Mouse (Mus musculus) skeletal muscle tissue, adult 2 months (tissue): Measurements from ENCODE around the gene Pagr1a.

Experiments used
- DNase-seq: peaks from one replicate; pipeline ENCODE4 v3.0.0-alpha.2; 2012; ENCODE audit warnings: low read depth, low spot score

The Pagr1a gene

DNA sequence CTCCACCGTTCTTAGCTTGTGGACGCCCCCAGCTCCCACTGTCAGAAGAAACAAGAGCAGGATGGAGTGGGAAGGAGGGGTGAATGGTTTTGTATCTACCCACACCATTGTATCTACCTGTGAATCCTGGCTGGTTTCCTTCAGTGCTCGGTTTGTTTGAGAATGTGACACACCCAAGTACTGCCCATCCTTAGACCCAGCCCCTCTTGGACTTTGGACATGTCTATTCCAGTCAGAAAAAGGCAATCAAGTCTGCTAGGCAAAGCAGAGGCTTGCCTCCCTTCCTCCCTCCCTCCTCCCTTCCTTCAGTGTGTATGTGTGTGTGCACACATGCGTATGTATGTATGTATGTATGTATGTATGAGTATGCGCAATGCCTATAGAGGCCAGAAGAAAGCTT, 13.5 kb downstream of the Pagr1a start:
- no peak for DNase-seq

DNA sequence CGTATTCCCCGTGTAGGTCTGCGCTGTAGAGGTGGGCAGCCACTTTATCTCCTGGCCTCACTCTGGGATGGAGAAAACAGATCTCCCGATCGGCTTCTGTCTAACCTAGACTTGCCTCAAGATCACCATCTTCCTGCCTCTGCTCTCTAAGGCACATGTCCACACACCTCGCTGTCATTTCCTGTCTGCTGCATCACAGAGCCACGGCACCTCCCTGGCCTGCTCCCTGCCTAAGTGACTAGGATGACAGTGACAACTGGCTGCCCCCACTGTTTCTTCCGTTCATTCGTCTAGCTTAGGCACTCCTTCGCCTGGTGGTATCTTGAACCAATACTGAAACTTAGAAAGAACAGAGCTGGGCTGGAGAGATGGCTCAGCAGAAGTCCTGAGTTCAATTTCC, 17.6 kb downstream of the Pagr1a start:
- no peak for DNase-seq

DNA sequence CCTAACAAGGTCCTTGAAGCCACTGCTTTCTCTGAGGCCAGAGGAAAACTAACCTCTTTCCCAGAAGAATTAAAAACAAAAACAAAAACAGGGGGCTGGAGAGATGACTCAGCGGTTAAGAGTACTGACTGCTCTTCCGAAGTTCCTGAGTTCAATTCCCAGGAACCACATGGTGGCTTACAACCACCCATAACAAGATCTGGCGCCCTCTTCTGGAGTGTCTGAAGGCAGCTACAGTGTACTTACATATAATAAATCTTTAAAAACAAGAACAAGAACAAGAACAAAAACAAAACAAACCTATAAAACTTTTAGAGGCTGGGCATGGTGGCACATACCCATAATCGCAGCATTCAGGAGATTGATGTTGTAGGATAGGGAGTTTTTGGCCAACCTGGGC, 20.7 kb downstream of the Pagr1a start:
- no peak for DNase-seq

DNA sequence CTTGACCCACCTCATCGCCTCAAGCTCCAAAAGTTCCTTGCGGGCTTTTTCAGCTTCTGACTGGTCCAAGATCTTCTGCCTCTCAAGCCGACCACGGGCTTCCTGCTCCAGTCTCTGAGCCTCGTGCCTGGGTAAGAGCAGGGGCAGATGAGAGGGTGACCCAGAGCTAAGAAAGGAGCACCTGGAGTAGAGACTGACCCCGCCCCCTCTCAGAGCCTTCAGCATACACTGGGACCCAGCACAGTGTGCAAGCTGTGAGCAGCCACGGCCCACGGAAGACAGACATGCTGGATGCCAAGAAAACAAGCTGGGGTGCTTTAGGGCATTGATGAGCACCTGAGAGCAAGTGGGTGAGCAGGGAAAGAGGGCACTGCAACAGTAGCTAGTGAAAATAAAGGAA, 28.3 kb downstream of the Pagr1a start:
- DNase-seq: no peak

- peak; percentile 63 for DNase-seq
Observed at GRCm38 (mm10) chr7:126986319-126986718, 30.8 kb downstream of the Pagr1a start.

- DNase-seq: no peak
Observed at GRCm38 (mm10) chr7:126984667-126985444, 32.3 kb downstream of the Pagr1a start.

GRCm38 (mm10) chr7:126983113-126983512, 34.0 kb downstream of the Pagr1a start:
- DNase-seq: peak; percentile 59

DNA sequence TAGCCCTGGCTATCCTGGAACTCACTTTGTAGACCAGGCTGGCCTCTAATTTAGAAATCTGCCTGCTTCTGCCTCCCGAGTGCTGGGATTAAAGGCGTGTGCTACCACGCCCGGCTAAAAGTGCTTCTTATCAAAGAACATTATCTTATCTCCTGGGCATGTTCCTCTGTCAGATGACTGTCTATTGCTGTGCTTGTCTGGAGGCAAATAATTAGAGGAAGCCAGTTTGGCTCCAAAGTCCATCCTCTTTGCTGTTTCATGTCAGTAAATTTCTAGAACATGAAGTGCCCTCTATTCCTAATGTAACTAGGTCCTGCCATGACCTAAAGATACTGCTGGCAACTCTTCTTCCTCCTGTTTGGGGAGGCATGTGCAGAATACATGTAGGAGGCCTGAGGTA, 35.1 kb downstream of the Pagr1a start:
- no peak for DNase-seq

GRCm38 (mm10) chr7:126981601-126982000, 35.6 kb downstream of the Pagr1a start:
- DNase-seq: peak; percentile 61

GRCm38 (mm10) chr7:126978841-126979240, 38.3 kb downstream of the Pagr1a start:
- no peak for DNase-seq

- DNase-seq: no peak
Observed at GRCm38 (mm10) chr7:126976878-126977459, 40.2 kb downstream of the Pagr1a start.

DNA sequence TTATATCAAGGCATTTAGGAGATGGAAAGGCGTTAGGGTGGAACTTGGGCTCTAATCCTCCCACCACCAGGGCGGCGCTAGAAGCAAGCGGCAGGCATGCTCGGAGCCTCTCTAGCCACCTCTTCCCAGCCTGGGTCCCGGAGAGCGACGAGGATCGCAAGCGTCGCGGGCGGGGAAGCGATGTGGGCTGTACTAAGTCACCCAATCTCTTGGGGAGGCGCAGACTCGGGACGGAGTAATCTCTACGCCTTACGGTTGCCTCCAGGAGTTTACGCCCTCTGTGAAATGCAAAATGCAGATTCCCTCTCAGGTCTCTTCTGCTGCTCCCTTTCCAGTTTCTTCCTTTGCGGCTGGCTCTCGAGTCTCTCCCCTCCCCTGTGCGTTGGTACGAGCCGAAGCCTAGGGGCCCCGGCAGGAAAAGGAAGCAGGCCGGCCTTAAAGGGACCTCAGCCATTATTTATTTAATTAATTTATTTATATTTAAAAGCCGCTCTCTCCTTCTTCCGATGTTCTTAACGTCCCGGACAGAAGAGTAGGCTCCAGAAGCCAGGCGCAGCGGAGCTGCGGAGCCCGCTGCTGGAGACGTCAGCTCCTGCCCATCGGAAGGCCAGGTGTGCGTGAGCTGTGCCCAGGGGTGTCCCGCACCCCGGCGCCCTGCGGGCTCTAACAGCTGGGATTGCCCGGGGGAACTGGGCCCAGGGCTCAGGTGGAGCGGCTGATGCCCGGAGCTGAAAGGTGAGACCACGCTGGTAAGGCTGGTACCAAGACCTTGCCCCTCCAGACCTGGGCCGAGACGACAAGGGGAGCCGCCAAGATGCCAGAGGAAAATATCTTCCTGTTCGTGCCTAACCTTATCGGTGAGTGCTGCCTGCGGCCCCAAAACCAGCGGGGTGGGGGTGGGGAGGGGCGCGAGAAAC, 40.9 kb downstream of the Pagr1a start, which contains the start of gene Cdiptos:
Cdiptos (minus strand) TSS at position 149 of the 917 bp plus-strand sequence.
- peak; percentile 93 for DNase-seq

- DNase-seq: no peak
Observed at GRCm38 (mm10) chr7:126975893-126975949, 41.4 kb downstream of the Pagr1a start, which contains the start of gene Cdipt. Cdipt (plus strand) TSS chr7:126975914.

DNA sequence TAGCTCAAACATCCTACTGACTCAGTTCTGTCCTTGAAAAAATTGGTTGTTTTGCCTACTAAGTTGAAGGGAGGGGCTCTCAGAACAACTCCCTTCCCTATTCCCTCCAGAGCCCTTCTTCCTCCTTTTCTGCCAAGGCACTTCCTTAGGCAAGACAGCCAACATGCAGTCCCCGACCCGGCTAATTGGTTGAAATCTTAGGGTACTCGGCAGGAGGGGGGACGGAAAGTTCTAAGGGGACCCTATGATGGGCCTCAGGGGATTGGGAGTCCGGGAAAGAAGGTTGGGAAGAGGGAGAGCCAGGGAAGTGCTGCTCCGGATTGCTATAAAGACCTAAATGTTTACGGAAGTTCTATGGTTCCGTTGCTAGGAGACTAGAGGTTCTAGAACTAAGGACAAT, 41.7 kb downstream of the Pagr1a start:
- peak; percentile 43 for DNase-seq

DNA sequence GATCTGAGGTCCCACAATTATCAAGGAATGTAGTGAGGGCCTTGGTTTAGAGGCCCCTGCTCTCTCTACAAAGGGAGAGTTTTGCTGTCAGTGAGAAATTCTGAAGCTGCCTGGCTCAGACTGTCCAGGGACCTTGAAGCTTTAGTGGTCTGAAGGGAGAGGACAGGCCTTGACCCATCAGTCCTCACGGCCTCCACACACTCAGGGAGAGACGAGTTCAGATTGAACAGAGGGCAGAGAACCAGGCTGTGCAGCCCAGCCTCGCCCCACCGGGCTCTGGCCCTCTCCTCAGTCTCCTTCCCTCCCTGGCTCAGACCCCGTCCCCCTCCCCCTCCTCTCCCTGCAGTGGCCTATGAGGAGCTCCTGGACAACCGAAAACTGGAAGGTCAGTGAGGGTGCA, 49.8 kb downstream of the Pagr1a start:
- no peak for DNase-seq

- DNase-seq: no peak
Observed at GRCm38 (mm10) chr7:126965568-126965967, 51.6 kb downstream of the Pagr1a start.
